Mouse (Mus musculus) regulatory T cell (primary cell): Measurements from ENCODE around the gene Cend1.
"Not testable (repeated sequence)": the region's sequence is repeated elsewhere in the genome, so short reads cannot be mapped to it uniquely, and the experiment has no call there.

Source experiments
- in situ Hi-C: fragments of 300-600 bp; cut with MboI, MseI; formaldehyde crosslinking; loops from one replicate; pipeline ENCODE4 v1.15.1; 2025; ENCODE audit warnings: high pct_unique_total_duplicates

Gene Cend1

GRCm38 (mm10) chr7:141430585-141431240, 1.4 kb upstream of the Cend1 start:
- in situ Hi-C loops: loop anchor here (5.0 to 10.0 kb wide), 2 partner anchors 33 to 1296 kb away; partner anchors contain the start of gene Mtg1

- in situ Hi-C loops: loop anchor here (5.0 to 10.0 kb wide), 2 partner anchors 33 to 1295 kb away; partner anchors contain the start of gene Mtg1
Observed at GRCm38 (mm10) chr7:141429840-141430584, 721 bp upstream of the Cend1 start.

GRCm38 (mm10) chr7:141428701-141429100, 590 bp downstream of the Cend1 start:
- in situ Hi-C loops: no loop called here

- in situ Hi-C loops: no loop called here
Observed at GRCm38 (mm10) chr7:141426948-141427730, 2.2 kb downstream of the Cend1 start.

- in situ Hi-C loops: no loop called here
Observed at GRCm38 (mm10) chr7:141423811-141424210, 5.5 kb downstream of the Cend1 start.

- in situ Hi-C loops: no loop called here
Observed at GRCm38 (mm10) chr7:141420030-141420702, 9.1 kb downstream of the Cend1 start.

GRCm38 (mm10) chr7:141418970-141419369, 10.3 kb downstream of the Cend1 start:
- in situ Hi-C loops: no loop called here

GRCm38 (mm10) chr7:141417731-141418681, 11.3 kb downstream of the Cend1 start:
- in situ Hi-C loops: no loop called here

GRCm38 (mm10) chr7:141416144-141416841, 13.0 kb downstream of the Cend1 start:
- in situ Hi-C loops: no loop called here

- in situ Hi-C loops: no loop called here
Observed at GRCm38 (mm10) chr7:141413809-141414584, 15.3 kb downstream of the Cend1 start, which contains the start of gene Gatd1. Gene Gatd1 (minus strand): TSS chr7:141414136.

GRCm38 (mm10) chr7:141413331-141413730, 16.0 kb downstream of the Cend1 start:
- in situ Hi-C loops: no loop called here

- in situ Hi-C loops: no loop called here
Observed at GRCm38 (mm10) chr7:141411667-141412066, 17.6 kb downstream of the Cend1 start.

GRCm38 (mm10) chr7:141410631-141411030, 18.7 kb downstream of the Cend1 start:
- in situ Hi-C loops: no loop called here

- in situ Hi-C loops: no loop called here
Observed at GRCm38 (mm10) chr7:141408833-141409232, 20.5 kb downstream of the Cend1 start.

GRCm38 (mm10) chr7:141407670-141408069, 21.6 kb downstream of the Cend1 start:
- in situ Hi-C loops: not testable (repeated sequence)

GRCm38 (mm10) chr7:141405466-141405865, 23.8 kb downstream of the Cend1 start:
- in situ Hi-C loops: no loop called here

GRCm38 (mm10) chr7:141403305-141403704, 26.0 kb downstream of the Cend1 start:
- in situ Hi-C loops: no loop called here

GRCm38 (mm10) chr7:141395348-141395747, 33.9 kb downstream of the Cend1 start:
- in situ Hi-C loops: loop anchor here (5.0 kb wide), 1 partner anchor 37 kb away; no protein-coding TSS in a partner anchor

GRCm38 (mm10) chr7:141394771-141395170, 34.5 kb downstream of the Cend1 start:
- in situ Hi-C loops: loop anchor here (5.0 kb wide), 1 partner anchor 38 kb away; no protein-coding TSS in a partner anchor
